Mouse (Mus musculus) thymus, adult 2 months (tissue): ENCODE data around the gene Atrnl1. TPM values are rescaled to one million over a fixed set of nuclear protein-coding genes. Genes with fewer than 3 reads are reported as not detected.
A peak's percentile ranks its signal among the peaks of the same experiment; 100 is the strongest.

Experiments
- DNase-seq: peaks from one replicate; pipeline ENCODE4 v3.0.0; 2021
- H3K27ac ChIP-seq: fragments of 200-500 bp; 2 replicates; pipeline ENCODE4 v1.5.1; 2012; ENCODE audit warnings: low read length, control low read depth; ENCODE audit not compliant: control insufficient read depth, insufficient read depth
- H3K27me3 ChIP-seq: fragments of 200-500 bp; 2 replicates; pipeline ENCODE4 v1.6.1; 2012; ENCODE audit warnings: mild to moderate bottlenecking, low read length, moderate library complexity, mixed read lengths; ENCODE audit not compliant: control insufficient read depth, insufficient read depth
- H3K36me3 ChIP-seq: fragments of 200-500 bp; 2 replicates; pipeline ENCODE4 v1.6.1; 2012; ENCODE audit warnings: mild to moderate bottlenecking, low read length, moderate library complexity; ENCODE audit not compliant: control insufficient read depth, insufficient read depth
- H3K4me1 ChIP-seq: fragments of 200-500 bp; replicated peaks from 2 replicates; pipeline ENCODE4 v1.6.1; 2012; ENCODE audit warnings: low read length; ENCODE audit not compliant: control insufficient read depth, insufficient read depth
- H3K4me3 ChIP-seq: fragments of 200-500 bp; 2 replicates; pipeline ENCODE4 v1.5.1; 2012; ENCODE audit warnings: mild to moderate bottlenecking, low read length, control low read depth, moderate library complexity; ENCODE audit not compliant: control insufficient read depth, insufficient read depth
- CTCF ChIP-seq: fragments of 200-500 bp; IDR thresholded peaks from 2 replicates; pipeline ENCODE4 v1.5.1; 2012; ENCODE audit warnings: mild to moderate bottlenecking, control low read depth, low read length, moderate library complexity, borderline replicate concordance; ENCODE audit not compliant: control insufficient read depth, poor library complexity, insufficient read depth; ENCODE audit errors: extremely low read depth
- POLR2A ChIP-seq: fragments of 200-500 bp; IDR thresholded peaks from 2 replicates; pipeline ENCODE4 v1.6.1; 2012; ENCODE audit warnings: mild to moderate bottlenecking, low read length, control low read depth, moderate library complexity; ENCODE audit not compliant: control insufficient read depth, poor library complexity, insufficient read depth; ENCODE audit errors: extremely low read depth
- WGBS: fragments of 180-500 bp; shearing (Covaris S2); methylation state at CpG from one replicate; pipeline ENCODE4 v1.1.7; 2018; 5-methylcytosine and 5-hydroxymethylcytosine counted together
- polyA plus RNA-seq: library from polyadenylated mRNA; depleted of rRNA; stranded (reverse); fragments of >200 nt; gene quantifications from 2 replicates; pipeline ENCODE4 v1.2.3, GENCODE M21; 2012

The Atrnl1 gene
- polyA plus RNA-seq, 1 experiment = 8.2 TPM

- H3K4me3 ChIP-seq = no peak overlapping the region
- no peaks in the 10 kb centered on the region for H3K4me1 ChIP-seq
- DNase-seq = no peak
- 0 out of 2 replicates have a peak overlapping the region, but pooled peaks have one; percentile 11 for H3K27ac ChIP-seq
- TF ChIP-seq POLR2A = no peak
- TF ChIP-seq CTCF = no peak
- H3K27me3 ChIP-seq = no peaks in the 10 kb centered on the region
- WGBS = 26% methylated on average over 14 of the region's 14 CpGs
- no peaks in the 10 kb centered on the region for H3K36me3 ChIP-seq
Measured at GRCm38 (mm10) chr19:57802771-57803482, 192.1 kb downstream of the Atrnl1 start.

DNA sequence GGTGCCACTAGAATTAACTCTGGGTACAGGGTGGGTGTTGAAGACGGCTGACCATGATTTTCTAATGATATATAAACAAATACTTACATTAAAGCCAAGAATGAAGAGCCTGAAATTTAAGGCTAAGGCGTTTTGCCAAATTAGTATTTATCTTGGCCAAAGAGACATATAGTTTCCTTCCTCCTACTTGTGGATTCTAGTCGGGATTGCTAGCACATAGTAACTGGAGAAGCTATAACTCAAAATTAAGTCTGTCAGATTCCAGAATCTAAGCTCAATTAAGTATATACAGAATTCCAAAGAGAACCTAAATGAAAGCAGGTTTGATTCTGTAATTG is 192.6 kb downstream of the Atrnl1 start:
- H3K36me3 ChIP-seq = no peaks in the 10 kb centered on the region
- H3K4me1 ChIP-seq = no peaks in the 10 kb centered on the region
- H3K27me3 ChIP-seq = no peaks in the 10 kb centered on the region
- TF ChIP-seq CTCF (no peak), POLR2A (no peak)
- H3K4me3 ChIP-seq = no peak overlapping the region
- H3K27ac ChIP-seq = no peak overlapping the region
- DNase-seq = no peak
- 43% methylated on average over 3 of the region's 3 CpGs for WGBS

GRCm38 (mm10) chr19:57808363-57808762 is 197.5 kb downstream of the Atrnl1 start:
- no peak for DNase-seq
- no peak overlapping the region for H3K4me3 ChIP-seq
- H3K27ac ChIP-seq = no peak overlapping the region
- no peaks in the 10 kb centered on the region for H3K4me1 ChIP-seq
- no peaks in the 10 kb centered on the region for H3K27me3 ChIP-seq
- TF ChIP-seq POLR2A = no peak
- H3K36me3 ChIP-seq = no peaks in the 10 kb centered on the region
- 93% methylated on average over 2 of the region's 2 CpGs for WGBS

GRCm38 (mm10) chr19:57814291-57814690 is 203.5 kb downstream of the Atrnl1 start:
- Histone ChIP-seq H3K27ac (no peak overlapping the region), H3K36me3 (no peaks in the 10 kb centered on the region), H3K27me3 (no peaks in the 10 kb centered on the region), H3K4me1 (no peaks in the 10 kb centered on the region), H3K4me3 (no peak overlapping the region)
- no peak for TF ChIP-seq CTCF
- no peak for TF ChIP-seq POLR2A
- no peak for DNase-seq
- 95% methylated on average over 6 of the region's 6 CpGs for WGBS

DNA sequence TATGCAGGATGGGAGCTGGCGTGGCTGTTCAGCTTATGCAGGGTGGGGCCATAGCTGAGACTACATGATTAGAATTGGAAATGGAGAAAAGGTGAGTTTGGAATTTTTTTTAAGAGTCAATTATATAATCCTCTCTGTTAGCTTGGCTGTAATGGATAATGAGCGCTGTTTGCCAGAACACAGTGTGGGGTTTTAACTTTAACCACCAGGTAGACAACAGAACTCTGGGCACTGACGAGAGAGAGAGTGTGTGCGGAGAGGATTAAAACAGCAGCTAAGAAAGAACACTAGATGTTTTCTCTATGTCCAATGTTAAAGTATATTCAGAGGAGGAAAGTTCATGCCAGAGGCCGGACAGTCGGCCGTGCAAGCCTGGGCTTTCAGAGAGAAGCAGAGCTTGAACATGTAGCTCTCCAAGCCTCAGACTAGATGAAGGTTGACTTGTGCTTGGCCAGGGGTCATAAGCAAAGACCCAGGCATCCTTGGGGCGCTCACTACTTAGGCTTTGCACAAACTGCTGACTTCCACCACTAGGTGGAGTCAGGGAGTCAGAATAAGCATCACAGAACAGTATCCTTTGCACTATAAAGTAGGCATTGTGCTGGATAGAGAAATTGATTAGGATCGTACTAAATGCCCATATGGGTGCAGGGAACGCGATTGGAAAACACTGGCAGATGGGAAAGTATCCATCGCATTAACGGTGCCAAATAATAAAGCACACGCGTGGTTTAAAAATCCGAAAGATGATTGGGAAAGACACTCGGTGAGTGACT is 205.6 kb downstream of the Atrnl1 start:
- Histone ChIP-seq H3K4me1 (no peaks in the 10 kb centered on the region), H3K27ac (no peak overlapping the region), H3K36me3 (no peaks in the 10 kb centered on the region), H3K27me3 (no peaks in the 10 kb centered on the region), H3K4me3 (no peak overlapping the region)
- WGBS = 96% methylated on average over 17 of the region's 17 CpGs
- TF ChIP-seq CTCF = 0 out of 2 replicates have a peak, but pooled peaks have one; percentile 12
- no peak for TF ChIP-seq POLR2A
- peak; percentile 9 for DNase-seq

DNA sequence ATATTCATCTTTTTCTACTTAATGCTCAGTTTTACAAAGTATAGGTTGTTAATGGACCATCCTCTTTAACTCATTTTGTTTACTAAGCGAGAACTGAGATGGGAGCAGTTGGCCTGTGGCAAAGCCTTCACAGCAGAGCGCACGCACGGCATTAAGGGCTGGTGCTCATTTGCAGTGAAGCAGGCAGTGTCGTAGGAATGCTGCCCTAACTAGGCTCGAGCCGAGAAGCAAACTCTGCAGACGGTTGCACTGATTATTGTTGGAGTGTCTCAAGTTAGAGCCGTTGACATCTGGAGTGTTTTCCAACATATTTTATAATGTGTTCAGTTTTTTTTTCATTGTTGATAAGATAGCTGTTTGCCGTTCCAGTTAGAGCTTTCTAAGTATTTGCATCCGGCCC is 206.9 kb downstream of the Atrnl1 start:
- WGBS = 93% methylated on average over 11 of the region's 11 CpGs
- no peak for DNase-seq
- no peak for TF ChIP-seq POLR2A
- Histone ChIP-seq H3K36me3 (no peaks in the 10 kb centered on the region), H3K4me3 (no peak overlapping the region), H3K27me3 (no peaks in the 10 kb centered on the region), H3K4me1 (no peaks in the 10 kb centered on the region), H3K27ac (no peak overlapping the region)
